Mouse (Mus musculus): ENCODE results near the gene Ly6g5c.

Ly6g5c gene

GRCm38 (mm10) chr17:35146139-35146538, 38.1 kb downstream of the Ly6g5c start:
- DNase-seq (ENCODE audit: low spot score), result no peak

- DNase-seq (ENCODE audit: low spot score), result no peak
These were observed 39.3 kb downstream of the Ly6g5c start for GRCm38 (mm10) chr17:35147348-35147747.

GRCm38 (mm10) chr17:35147922-35148639, 40.0 kb downstream of the Ly6g5c start:
- DNase-seq (ENCODE audit: low spot score), result no peak

- no peak for DNase-seq (ENCODE audit: low spot score)
These were observed 44.0 kb downstream of the Ly6g5c start for GRCm38 (mm10) chr17:35152121-35152520.

- no peak for DNase-seq (ENCODE audit: low spot score)
These were observed 45.0 kb downstream of the Ly6g5c start for GRCm38 (mm10) chr17:35153077-35153476.

- no peak for DNase-seq (ENCODE audit: low spot score)
These were observed 45.9 kb downstream of the Ly6g5c start for GRCm38 (mm10) chr17:35153931-35154330.

- DNase-seq (ENCODE audit: low spot score), result no peak
These were observed 46.5 kb downstream of the Ly6g5c start for GRCm38 (mm10) chr17:35154616-35155015.

GRCm38 (mm10) chr17:35155451-35155850, 47.4 kb downstream of the Ly6g5c start:
- DNase-seq (ENCODE audit: low spot score), result no peak

- peak; percentile 68 for DNase-seq (ENCODE audit: low spot score)
These were observed 48.6 kb downstream of the Ly6g5c start for GRCm38 (mm10) chr17:35156461-35157200.

- no peak for DNase-seq (ENCODE audit: low spot score)
These were observed 49.2 kb downstream of the Ly6g5c start for GRCm38 (mm10) chr17:35157254-35157653.

GRCm38 (mm10) chr17:35157661-35158175, 49.6 kb downstream of the Ly6g5c start:
- no peak for DNase-seq (ENCODE audit: low spot score)

GRCm38 (mm10) chr17:35158850-35159593, 50.9 kb downstream of the Ly6g5c start:
- no peak for DNase-seq (ENCODE audit: low spot score)

GRCm38 (mm10) chr17:35159638-35160037, 51.6 kb downstream of the Ly6g5c start:
- no peak for DNase-seq (ENCODE audit: low spot score)

- no peak for DNase-seq (ENCODE audit: low spot score)
These were observed 53.3 kb downstream of the Ly6g5c start for GRCm38 (mm10) chr17:35161421-35161820.

Data from testis, postnatal 10 days (tissue).